Mouse (Mus musculus): Measurements from ENCODE around the gene Bad. TPM values are rescaled to one million over a fixed set of nuclear protein-coding genes. Genes with fewer than 3 reads are reported as not detected.

Bad gene
- total and polyA plus RNA-seq, 2 experiments from 2014 or later, result 46.8 to 60.7 TPM

DNA sequence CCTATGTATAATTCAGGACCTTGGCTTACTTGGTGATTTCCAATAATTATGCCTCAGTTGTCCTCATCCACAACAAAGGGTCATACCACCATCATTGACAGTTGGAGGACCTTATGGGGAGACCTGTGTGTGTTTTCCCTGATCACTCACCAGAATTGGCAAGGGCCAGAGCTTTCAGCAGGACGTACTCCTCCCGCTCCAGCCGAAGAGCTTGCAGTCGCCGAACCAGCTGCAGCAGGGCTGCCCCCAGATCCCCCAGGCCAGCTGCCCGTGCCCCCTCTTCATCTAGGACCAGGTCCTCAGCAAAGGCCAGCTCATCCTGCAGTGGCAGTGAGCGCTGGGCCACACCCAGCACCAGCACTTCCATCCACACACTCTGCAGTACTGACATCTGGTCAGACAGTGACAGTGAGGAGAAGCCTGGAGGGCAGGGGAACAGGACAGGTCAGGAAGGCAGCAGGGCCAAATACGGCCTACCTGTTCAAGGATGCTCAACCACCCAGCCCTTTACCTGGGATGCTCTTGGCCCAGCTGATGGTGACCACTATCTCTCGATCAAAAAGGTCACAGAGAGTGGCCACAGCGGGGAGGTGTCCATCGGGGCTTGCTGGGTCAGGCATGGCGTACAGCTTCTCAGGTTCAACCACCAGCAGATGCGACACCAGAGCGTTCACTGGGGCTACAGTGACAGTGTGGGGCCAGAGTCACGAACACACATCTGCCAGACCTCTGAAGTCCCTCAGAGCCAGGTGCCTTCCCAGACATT is 29.3 kb upstream of the Bad start:
- WGBS, result 92% methylated on average over 15 of the region's 15 CpGs
- ATAC-seq (ENCODE audit: insufficient read depth, low read depth), result no peak
- TF ChIP-seq CTCF (IDR thresholded peaks at IDR 0.05; ENCODE audit: low read depth), result no peak
- TF ChIP-seq EP300 (IDR thresholded peaks at IDR 0.05; ENCODE audit: low read depth), result no peak
- H3K27ac ChIP-seq (ENCODE audit: low read depth), result no peak overlapping the region
- H3K4me1 ChIP-seq (ENCODE audit: control insufficient read depth, insufficient read depth), result peaks cover 12% of the 10 kb centered on the region
- no peak overlapping the region for H3K4me3 ChIP-seq (ENCODE audit: low read depth, low read length)
- no peaks in the 10 kb centered on the region for H3K27me3 ChIP-seq (ENCODE audit: control insufficient read depth, insufficient read depth, low read length)
- H3K4me2 ChIP-seq (ENCODE audit: low read depth, low read length), result no peak overlapping the region
- H3K36me3 ChIP-seq (replicated peaks; ENCODE audit: control insufficient read depth, insufficient read depth, low read length), result peaks cover 30% of the 10 kb centered on the region
- no peaks in the 10 kb centered on the region for H3K9me3 ChIP-seq (replicated peaks; ENCODE audit: control insufficient read depth, low read length)
- no peak overlapping the region for H3K9ac ChIP-seq (replicated peaks; ENCODE audit: low read depth, low read length)
- DNase-seq (ENCODE audit: low spot score), result no peak

DNA sequence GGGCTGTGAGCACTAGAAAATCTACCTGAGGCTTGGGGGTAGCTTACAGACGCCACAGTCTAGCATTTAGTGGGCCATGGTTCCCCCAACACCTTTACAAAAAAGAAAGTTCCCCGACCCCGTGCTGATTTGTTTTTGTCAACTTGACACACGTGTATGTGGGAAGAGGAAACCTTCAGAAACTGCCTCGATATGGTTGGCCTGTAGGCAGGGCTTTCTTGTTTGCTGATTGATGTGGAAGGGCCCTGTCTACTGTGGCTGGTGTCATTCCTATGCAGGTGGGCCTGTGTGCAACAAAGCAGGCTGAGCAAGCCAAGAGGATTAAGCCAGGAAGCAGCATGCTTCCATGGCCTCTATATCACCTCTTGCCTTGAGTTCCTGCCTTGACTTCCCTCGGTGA is 28.6 kb upstream of the Bad start:
- WGBS, result 77% methylated on average over 6 of the region's 6 CpGs
- Histone ChIP-seq H3K9me3 (replicated peaks; ENCODE audit: control insufficient read depth, low read length) (no peaks in the 10 kb centered on the region), H3K4me2 (ENCODE audit: low read depth, low read length) (no peak overlapping the region), H3K27ac (ENCODE audit: low read depth) (no peak overlapping the region), H3K4me1 (ENCODE audit: control insufficient read depth, insufficient read depth) (peaks cover 7% of the 10 kb centered on the region), H3K27me3 (ENCODE audit: control insufficient read depth, insufficient read depth, low read length) (no peaks in the 10 kb centered on the region), H3K4me3 (ENCODE audit: low read depth, low read length) (no peak overlapping the region), H3K9ac (replicated peaks; ENCODE audit: low read depth, low read length) (no peak overlapping the region), H3K36me3 (replicated peaks; ENCODE audit: control insufficient read depth, insufficient read depth, low read length) (peaks cover 30% of the 10 kb centered on the region)
- no peak for DNase-seq (ENCODE audit: low spot score)
- ATAC-seq (ENCODE audit: insufficient read depth, low read depth), result no peak
- TF ChIP-seq CTCF (IDR thresholded peaks at IDR 0.05; ENCODE audit: low read depth) (no peak), EP300 (IDR thresholded peaks at IDR 0.05; ENCODE audit: low read depth) (no peak)

DNA sequence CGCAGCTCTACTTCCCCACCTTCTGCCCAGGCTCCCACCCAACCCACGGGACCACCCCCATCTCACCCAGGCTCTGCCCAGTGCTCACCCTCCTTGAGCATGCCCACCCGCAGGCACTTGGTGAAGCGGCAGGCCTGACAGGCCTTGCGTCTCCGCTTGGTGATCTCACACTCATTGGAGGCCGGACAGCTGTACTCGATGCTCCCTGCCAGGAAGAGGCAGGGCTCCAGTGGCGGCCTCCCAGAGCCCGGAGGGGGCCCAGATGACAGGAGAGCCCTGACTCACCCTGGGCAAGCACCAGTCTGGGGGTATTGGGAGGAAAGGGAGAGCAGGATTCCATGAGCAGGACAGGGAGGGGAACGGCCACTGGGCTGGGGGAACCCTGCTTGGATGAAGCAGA is 27.7 kb upstream of the Bad start:
- Histone ChIP-seq H3K36me3 (replicated peaks; ENCODE audit: control insufficient read depth, insufficient read depth, low read length) (peaks cover 38% of the 10 kb centered on the region), H3K9ac (replicated peaks; ENCODE audit: low read depth, low read length) (no peak overlapping the region), H3K4me1 (ENCODE audit: control insufficient read depth, insufficient read depth) (no peaks in the 10 kb centered on the region), H3K4me2 (ENCODE audit: low read depth, low read length) (no peak overlapping the region), H3K27me3 (ENCODE audit: control insufficient read depth, insufficient read depth, low read length) (no peaks in the 10 kb centered on the region), H3K4me3 (ENCODE audit: low read depth, low read length) (no peak overlapping the region), H3K27ac (ENCODE audit: low read depth) (no peak overlapping the region), H3K9me3 (replicated peaks; ENCODE audit: control insufficient read depth, low read length) (no peaks in the 10 kb centered on the region)
- 75% methylated on average over 11 of the region's 11 CpGs for WGBS
- ATAC-seq (ENCODE audit: insufficient read depth, low read depth) (no peak), DNase-seq (ENCODE audit: low spot score) (no peak)
- no peak for TF ChIP-seq CTCF (IDR thresholded peaks at IDR 0.05; ENCODE audit: low read depth)
- no peak for TF ChIP-seq EP300 (IDR thresholded peaks at IDR 0.05; ENCODE audit: low read depth)

DNA sequence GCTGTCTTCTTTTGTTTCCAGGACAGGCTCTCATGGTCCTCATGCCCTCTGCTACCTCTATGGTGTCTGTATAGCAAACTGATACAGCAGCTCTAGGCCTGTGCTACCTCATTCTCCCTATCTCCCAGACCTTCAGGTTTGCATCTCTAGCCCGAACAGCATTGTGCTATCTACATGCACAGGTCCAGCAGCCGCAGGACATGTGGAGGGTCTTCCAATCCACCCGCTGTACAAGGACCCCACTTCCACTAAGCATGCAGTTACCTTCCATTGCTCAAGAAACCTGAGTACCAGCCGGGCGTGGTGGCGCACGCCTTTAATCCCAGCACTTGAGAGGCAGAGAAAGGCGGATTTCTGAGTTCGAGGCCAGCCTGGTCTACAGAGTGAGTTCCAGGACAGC is 27.1 kb upstream of the Bad start:
- Histone ChIP-seq H3K4me3 (ENCODE audit: low read depth, low read length) (no peak overlapping the region), H3K9ac (replicated peaks; ENCODE audit: low read depth, low read length) (no peak overlapping the region), H3K27me3 (ENCODE audit: control insufficient read depth, insufficient read depth, low read length) (no peaks in the 10 kb centered on the region), H3K4me1 (ENCODE audit: control insufficient read depth, insufficient read depth) (no peaks in the 10 kb centered on the region), H3K4me2 (ENCODE audit: low read depth, low read length) (no peak overlapping the region), H3K36me3 (replicated peaks; ENCODE audit: control insufficient read depth, insufficient read depth, low read length) (peaks cover 38% of the 10 kb centered on the region), H3K27ac (ENCODE audit: low read depth) (no peak overlapping the region), H3K9me3 (replicated peaks; ENCODE audit: control insufficient read depth, low read length) (no peaks in the 10 kb centered on the region)
- TF ChIP-seq CTCF (IDR thresholded peaks at IDR 0.05; ENCODE audit: low read depth) (no peak), EP300 (IDR thresholded peaks at IDR 0.05; ENCODE audit: low read depth) (no peak)
- ATAC-seq (ENCODE audit: insufficient read depth, low read depth) (no peak), DNase-seq (ENCODE audit: low spot score) (no peak)
- WGBS, result 93% methylated on average over 9 of the region's 9 CpGs

DNA sequence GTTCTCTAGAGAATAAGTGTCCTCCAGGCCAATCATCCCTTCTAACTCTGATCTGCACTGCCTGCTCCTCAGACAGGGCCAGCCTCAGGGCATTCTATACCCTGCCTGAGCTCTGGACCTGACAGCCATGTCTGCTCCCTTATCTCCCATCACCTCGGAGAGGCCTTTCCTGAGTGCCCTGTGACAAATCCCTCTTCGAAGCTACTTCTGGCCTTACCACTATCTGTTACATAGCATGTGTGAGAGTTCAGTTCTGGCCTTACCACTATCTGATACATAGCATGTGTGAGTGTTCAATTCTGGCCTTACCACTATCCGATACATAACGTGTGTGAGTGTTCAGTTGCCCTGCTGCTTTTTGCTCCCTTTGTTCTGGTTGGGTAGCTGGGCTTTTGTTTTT is 26.4 kb upstream of the Bad start:
- no peaks in the 10 kb centered on the region for H3K27me3 ChIP-seq (ENCODE audit: control insufficient read depth, insufficient read depth, low read length)
- peaks cover 6% of the 10 kb centered on the region for H3K4me1 ChIP-seq (ENCODE audit: control insufficient read depth, insufficient read depth)
- H3K4me3 ChIP-seq (ENCODE audit: low read depth, low read length), result no peak overlapping the region
- no peaks in the 10 kb centered on the region for H3K9me3 ChIP-seq (replicated peaks; ENCODE audit: control insufficient read depth, low read length)
- no peak overlapping the region for H3K9ac ChIP-seq (replicated peaks; ENCODE audit: low read depth, low read length)
- no peak overlapping the region for H3K27ac ChIP-seq (ENCODE audit: low read depth)
- DNase-seq (ENCODE audit: low spot score), result no peak
- WGBS, result 41% methylated on average over 4 of the region's 4 CpGs
- peaks cover 38% of the 10 kb centered on the region for H3K36me3 ChIP-seq (replicated peaks; ENCODE audit: control insufficient read depth, insufficient read depth, low read length)
- no peak overlapping the region for H3K4me2 ChIP-seq (ENCODE audit: low read depth, low read length)
- no peak for ATAC-seq (ENCODE audit: insufficient read depth, low read depth)
- no peak for TF ChIP-seq EP300 (IDR thresholded peaks at IDR 0.05; ENCODE audit: low read depth)
- no peak for TF ChIP-seq CTCF (IDR thresholded peaks at IDR 0.05; ENCODE audit: low read depth)

DNA sequence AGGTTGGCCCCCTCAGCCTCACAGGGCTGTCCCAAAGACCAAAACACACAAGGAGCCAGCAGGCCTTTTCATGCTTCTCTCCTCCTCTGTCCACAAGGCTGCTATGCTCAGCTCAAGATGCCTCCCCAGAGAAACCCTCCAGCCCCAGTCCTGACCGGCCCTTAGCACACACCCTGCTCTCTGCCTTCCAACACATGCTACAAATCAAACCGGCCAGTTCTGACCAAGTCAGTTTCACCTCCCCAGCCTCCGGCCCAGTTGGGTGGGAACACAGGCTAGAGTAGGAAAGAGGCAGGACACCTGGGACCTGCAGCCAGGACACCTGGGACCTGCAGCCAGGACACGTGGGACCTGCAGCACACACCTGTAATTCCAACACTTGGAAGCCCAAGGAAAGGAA is 25.2 kb upstream of the Bad start:
- ATAC-seq (ENCODE audit: insufficient read depth, low read depth), result no peak
- Histone ChIP-seq H3K4me1 (ENCODE audit: control insufficient read depth, insufficient read depth) (peaks cover 9% of the 10 kb centered on the region), H3K4me3 (ENCODE audit: low read depth, low read length) (no peak overlapping the region), H3K9me3 (replicated peaks; ENCODE audit: control insufficient read depth, low read length) (no peaks in the 10 kb centered on the region), H3K4me2 (ENCODE audit: low read depth, low read length) (no peak overlapping the region), H3K27me3 (ENCODE audit: control insufficient read depth, insufficient read depth, low read length) (no peaks in the 10 kb centered on the region), H3K27ac (ENCODE audit: low read depth) (no peak overlapping the region), H3K9ac (replicated peaks; ENCODE audit: low read depth, low read length) (no peak overlapping the region), H3K36me3 (replicated peaks; ENCODE audit: control insufficient read depth, insufficient read depth, low read length) (peaks cover 32% of the 10 kb centered on the region)
- WGBS, result 73% methylated on average over 4 of the region's 4 CpGs
- TF ChIP-seq EP300 (IDR thresholded peaks at IDR 0.05; ENCODE audit: low read depth) (no peak), CTCF (IDR thresholded peaks at IDR 0.05; ENCODE audit: low read depth) (no peak)
- no peak for DNase-seq (ENCODE audit: low spot score)

Data from heart, postnatal 0 days (tissue).